Mouse (Mus musculus) kidney, postnatal 4 days (tissue): ENCODE measurements at regions not wholly inside any gene's neighbourhood (a gene's known extent, or its start where the extent isn't known, plus 50 kb on each side); places are given as distances from the start of the nearest gene placed in this dataset.

Source experiments
- DNase-seq, 2 experiments: peaks; one replicate each; pipeline ENCODE4 v3.0.0; 2021; ENCODE audit warnings: mixed read lengths in 2 of 2

GRCm38 (mm10) chr13:47869670-47870532 lies 391.1 kb upstream of the Id4 start:
- DNase-seq, result peak; percentile 6 to 21

- DNase-seq, result peak in 1 of 2 experiments; percentile 37
Measured at GRCm38 (mm10) chr13:47872645-47873044, 388.4 kb upstream of the Id4 start.

- no peak for DNase-seq
Measured at GRCm38 (mm10) chr13:47892569-47892968, 368.5 kb upstream of the Id4 start.

GRCm38 (mm10) chr13:47894331-47894730 lies 366.7 kb upstream of the Id4 start:
- DNase-seq, result no peak

DNA sequence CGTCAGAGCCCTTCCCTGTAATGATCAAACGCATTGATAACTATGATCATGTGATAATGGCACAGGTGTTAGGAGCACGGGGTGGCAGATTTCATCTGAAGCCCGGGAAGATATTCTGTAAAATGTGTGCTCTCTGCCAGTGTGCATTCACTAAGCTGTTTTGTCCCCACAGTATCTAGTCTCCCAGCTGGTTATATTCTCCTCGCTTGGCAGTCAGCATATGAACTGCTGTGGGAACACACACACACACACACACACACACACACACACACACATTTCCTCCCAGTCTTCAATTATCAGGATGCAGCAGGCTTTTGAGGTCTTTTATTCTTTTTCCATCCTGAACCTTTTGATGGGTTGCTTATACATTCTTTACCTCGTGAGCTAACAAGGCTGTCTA lies 365.8 kb upstream of the Id4 start:
- no peak for DNase-seq

GRCm38 (mm10) chr13:47896646-47897045 lies 364.4 kb upstream of the Id4 start:
- no peak for DNase-seq

DNA sequence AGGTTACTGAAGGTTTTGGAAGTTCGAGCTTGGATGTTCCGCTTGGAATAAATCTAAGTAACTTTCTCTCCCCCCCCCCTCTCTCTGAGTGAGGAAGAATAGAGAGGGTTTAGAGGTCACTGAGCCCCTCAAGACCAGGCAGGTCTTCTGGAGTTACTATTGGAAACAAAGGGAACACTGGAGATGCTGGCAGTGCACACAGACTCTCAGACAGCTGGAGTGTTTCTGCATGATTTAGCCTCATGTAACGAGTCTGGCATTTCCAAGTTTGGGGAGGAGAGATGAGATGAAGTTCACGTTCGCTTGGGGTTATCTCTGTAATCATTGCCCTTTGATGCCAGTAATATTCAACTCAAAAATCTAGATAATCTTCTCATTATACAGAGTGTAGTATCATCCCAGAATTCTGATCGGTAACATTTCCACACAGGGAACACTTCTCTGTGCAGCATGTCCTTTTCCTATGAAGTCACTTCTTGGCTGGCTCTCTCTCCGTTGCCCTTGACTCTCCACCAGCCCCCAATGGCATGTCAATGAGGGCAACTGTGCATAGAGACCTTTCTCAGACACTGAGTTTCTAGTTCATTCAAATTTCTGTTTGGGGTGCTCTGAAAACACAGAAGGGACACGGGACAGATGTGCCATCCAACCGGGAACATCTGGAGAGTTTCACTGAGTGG lies 351.0 kb upstream of the Id4 start:
- DNase-seq, result no peak

DNA sequence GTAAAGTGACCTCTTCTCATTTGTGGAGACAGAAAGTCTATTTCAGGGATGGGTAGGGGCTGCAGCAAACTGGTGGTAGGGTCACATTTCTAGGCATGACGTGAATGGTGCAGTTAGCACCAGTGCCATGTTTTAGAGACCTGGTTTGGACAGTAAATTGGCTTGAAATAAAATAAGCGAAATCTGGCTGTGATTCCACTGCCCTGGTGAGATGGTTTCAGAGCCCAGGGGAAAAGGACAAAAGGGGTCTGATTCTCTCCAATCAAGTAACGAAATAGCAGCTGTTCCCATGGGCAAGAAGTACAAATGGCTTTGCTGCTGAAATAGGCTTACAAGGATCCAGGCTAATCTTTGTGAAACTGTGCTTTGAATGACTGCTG lies 350.5 kb upstream of the Id4 start:
- no peak for DNase-seq

DNA sequence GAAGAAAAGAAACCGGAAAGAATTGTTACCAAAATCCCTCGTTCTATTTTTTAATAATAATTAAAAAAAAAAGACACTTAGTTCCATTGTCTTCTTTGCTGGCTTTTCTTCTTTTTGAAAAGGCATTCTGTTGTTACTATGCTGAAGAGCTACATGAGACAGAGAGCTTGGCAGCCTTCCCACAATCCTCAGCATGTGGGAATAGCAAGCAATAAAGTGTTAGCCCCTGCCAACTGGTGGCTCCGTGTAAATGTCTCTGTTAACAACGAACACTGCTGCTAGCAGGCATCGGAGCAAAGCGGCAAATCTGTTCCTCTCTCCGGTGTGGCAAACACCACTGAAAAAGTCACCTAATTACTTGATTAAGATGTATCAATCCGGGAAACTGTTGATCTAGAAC lies 344.6 kb upstream of the Id4 start:
- peak; percentile 23 to 37 for DNase-seq

- DNase-seq, result no peak
Measured at GRCm38 (mm10) chr13:47917370-47917769, 343.7 kb upstream of the Id4 start.

- DNase-seq, result no peak
Measured at GRCm38 (mm10) chr13:47921044-47921443, 340.0 kb upstream of the Id4 start.

- no peak for DNase-seq
Measured at GRCm38 (mm10) chr13:47940696-47941095, 320.3 kb upstream of the Id4 start.

DNA sequence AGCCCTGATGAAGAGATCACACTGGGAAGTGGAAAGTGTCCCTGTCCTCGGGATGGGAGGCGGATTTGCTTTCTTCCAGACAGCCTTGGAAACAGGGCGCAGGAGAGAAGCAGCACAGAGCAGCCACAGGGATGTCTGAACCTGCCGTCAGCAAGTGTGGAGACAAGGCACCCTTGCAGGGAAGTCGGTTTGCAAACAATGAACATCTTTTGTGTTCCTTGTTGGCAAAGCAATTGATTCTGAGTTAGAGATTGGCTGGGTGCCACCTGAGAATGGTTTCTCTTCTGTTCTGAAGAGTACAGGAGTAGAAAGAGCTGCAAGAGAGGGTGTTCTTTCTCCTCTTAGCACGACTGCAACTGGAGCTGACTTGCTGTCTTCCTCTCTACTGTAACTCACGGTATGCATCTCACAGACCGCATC lies 318.6 kb upstream of the Id4 start:
- DNase-seq, result peak; percentile 10 to 17

DNA sequence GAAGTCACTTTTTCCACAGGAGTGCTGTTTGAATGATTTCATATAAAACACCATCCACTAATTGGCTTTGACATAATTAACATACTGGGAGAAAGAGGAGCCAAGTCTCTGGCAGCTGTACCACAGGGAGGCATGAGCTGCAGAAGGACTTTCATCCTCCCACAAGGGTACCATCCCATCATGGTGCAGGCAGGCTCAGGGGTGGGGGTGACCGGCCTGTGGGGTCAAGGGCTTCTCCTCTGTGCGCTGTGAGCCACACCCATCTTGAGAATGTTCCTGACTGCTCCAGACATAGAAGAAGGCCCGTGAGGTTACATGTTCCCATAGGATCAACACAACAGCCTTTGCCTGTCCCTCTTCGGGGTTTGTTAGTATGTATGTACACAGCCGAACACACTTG lies 317.4 kb upstream of the Id4 start:
- DNase-seq, result no peak

GRCm38 (mm10) chr13:47948098-47948865 lies 312.7 kb upstream of the Id4 start:
- peak; percentile 29 to 37 for DNase-seq

- no peak for DNase-seq
Measured at GRCm38 (mm10) chr13:47950456-47950855, 310.6 kb upstream of the Id4 start.

DNA sequence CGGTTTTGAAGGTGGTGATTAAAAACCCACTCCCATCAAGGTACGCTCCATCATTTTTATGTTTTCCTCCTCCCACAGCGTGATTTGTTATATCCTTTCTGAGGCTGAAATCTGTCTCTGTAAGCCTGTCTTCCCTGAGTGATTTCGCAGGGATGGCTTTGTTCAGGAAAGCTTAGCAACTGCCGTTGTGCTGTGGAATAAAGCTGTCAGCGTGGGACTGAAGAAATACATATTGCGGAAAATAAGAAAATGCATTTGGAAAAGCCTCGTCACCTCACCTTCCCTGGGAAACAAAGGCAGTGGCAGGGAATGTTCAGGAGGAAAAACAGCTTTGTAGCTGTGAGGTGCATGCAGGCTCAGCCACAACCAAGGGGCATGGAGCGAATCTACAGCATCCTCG lies 310.0 kb upstream of the Id4 start:
- DNase-seq, result peak in 1 of 2 experiments; percentile 7

DNA sequence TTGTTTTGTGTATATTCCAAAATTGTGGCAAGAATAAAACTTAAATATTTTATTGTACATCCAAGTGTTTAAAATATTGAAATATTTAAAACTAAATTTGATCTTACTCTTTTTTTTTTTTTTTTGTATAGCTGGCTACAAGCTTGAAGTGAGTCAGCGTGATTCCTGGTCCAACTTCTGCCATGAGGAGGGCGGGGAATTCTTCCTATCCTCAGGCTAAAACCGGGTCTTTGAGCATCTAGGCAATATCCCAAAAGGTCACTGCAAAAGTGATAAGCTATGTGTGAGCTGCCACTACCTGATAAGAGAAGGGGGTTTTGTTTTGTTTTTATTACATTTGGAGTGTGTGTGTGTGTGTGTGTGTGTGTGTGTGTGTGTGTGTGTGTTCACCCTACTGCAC lies 308.1 kb upstream of the Id4 start:
- DNase-seq, result no peak

DNA sequence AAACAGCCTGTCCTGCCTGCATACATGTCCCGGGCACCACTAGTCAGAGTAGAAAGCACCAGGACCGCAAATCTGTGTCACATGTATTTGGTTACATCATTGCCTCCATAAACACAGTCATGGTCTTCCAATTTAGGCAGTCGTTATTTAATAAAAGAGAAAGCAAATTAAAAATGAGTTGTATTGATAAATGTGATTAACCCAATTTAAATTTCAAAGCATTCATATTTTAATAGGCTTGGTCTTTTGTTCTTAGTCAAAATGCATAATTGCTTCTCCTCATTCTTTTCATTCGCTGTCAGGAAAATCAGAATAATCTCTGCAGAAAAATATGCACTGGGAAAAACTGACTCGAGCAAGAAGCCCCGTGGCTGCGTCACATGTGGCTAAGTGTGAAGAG lies 307.3 kb upstream of the Id4 start:
- DNase-seq, result no peak

- no peak for DNase-seq
Measured at GRCm38 (mm10) chr13:47955504-47955903, 305.5 kb upstream of the Id4 start.

- no peak for DNase-seq
Measured at GRCm38 (mm10) chr13:47957662-47958061, 303.4 kb upstream of the Id4 start.

GRCm38 (mm10) chr13:47974216-47974615 lies 286.8 kb upstream of the Id4 start:
- DNase-seq, result peak; percentile 13 to 27

GRCm38 (mm10) chr13:47974756-47975515 lies 286.1 kb upstream of the Id4 start:
- peak; percentile 49 to 65 for DNase-seq
